Mouse (Mus musculus) liver, embryonic 15.5 days (tissue): ENCODE data around the gene Txnrd1. TPM values are rescaled to one million over a fixed set of nuclear protein-coding genes. Genes with fewer than 3 reads are reported as not detected.
A peak's percentile ranks its signal among the peaks of the same experiment; 100 is the strongest.

Experiments used
- ATAC-seq: fragments of 200-750 bp; cut with Nextera tagmentation; 2 replicates; pipeline ENCODE4 v1.8.0; 2017; ENCODE audit warnings: moderate number of reproducible peaks, mild to moderate bottlenecking, moderate library complexity; ENCODE audit not compliant: insufficient read depth
- H3K27ac ChIP-seq: fragments of 300-500 bp; sonication (generic); replicated peaks from 2 replicates; pipeline ENCODE4 v1.5.1; 2015; ENCODE audit warnings: mild to moderate bottlenecking, inconsistent platforms
- H3K27me3 ChIP-seq: fragments of 300-500 bp; sonication (generic); 2 replicates; pipeline ENCODE4 v1.6.1; 2015; ENCODE audit warnings: mild to moderate bottlenecking, inconsistent platforms
- H3K36me3 ChIP-seq: fragments of 300-500 bp; sonication (generic); replicated peaks from 2 replicates; pipeline ENCODE4 v1.6.1; 2015; ENCODE audit warnings: moderate library complexity, mild to moderate bottlenecking, inconsistent platforms
- H3K4me1 ChIP-seq: fragments of 300-500 bp; sonication (generic); replicated peaks from 2 replicates; pipeline ENCODE4 v1.6.1; 2015; ENCODE audit warnings: inconsistent platforms
- H3K4me2 ChIP-seq: fragments of 300-500 bp; sonication (generic); 2 replicates; pipeline ENCODE4 v1.6.1; 2015; ENCODE audit warnings: moderate library complexity, mild to moderate bottlenecking, inconsistent platforms
- H3K4me3 ChIP-seq: fragments of 300-500 bp; sonication (generic); replicated peaks from 2 replicates; pipeline ENCODE4 v1.5.1; 2015; ENCODE audit warnings: mild to moderate bottlenecking, inconsistent platforms
- H3K9ac ChIP-seq: fragments of 300-500 bp; sonication (generic); 2 replicates; pipeline ENCODE4 v1.6.1; 2015; ENCODE audit warnings: moderate library complexity, mild to moderate bottlenecking, inconsistent platforms
- H3K9me3 ChIP-seq: fragments of 300-500 bp; sonication (generic); replicated peaks from 2 replicates; pipeline ENCODE4 v1.6.1; 2016; ENCODE audit warnings: inconsistent platforms
- WGBS: fragments of 180-500 bp; shearing (Covaris S2); methylation state at CpG from one replicate; pipeline ENCODE4 v1.1.7; 2015; ENCODE audit warnings: mixed read lengths; ENCODE audit not compliant: insufficient replicate concordance; 5-methylcytosine and 5-hydroxymethylcytosine counted together
- polyA plus RNA-seq: library from polyadenylated mRNA; unstranded; fragments of >200 nt; fragmentation: Nextera tagmentation; extraction: Ambion mirVana; gene quantifications from 2 replicates; pipeline ENCODE4 v1.2.1, GENCODE M21; 2015

Txnrd1 gene
- polyA plus RNA-seq, 1 experiment from 2014 or later: 48.0 TPM

DNA sequence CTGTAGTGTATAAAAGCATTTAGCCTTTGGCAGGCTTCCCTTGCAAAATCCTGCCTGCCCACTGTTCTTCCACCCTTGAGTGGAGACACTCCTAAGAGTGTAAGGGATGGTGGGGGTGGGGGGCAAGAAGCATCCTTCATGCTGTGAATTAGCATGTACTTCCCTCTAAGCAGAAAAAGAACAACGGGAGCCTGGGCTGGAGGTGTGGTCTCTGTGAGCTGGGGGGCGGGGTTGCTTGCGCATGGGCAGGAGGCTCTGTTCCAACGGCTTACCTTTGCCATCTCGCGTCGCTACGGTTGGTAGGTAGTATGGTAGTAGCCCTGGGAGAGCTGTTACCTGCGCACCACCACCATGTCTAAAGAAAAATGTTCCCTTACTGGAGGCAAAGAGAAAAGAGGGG is 32.6 kb downstream of the Txnrd1 start, which contains the start of gene Eid3:
TSS of gene Eid3 (plus strand) at position 271 of the 400 bp plus-strand sequence.
- Histone ChIP-seq H3K36me3 (peaks cover 69% of the 10 kb centered on the region), H3K9ac (no peak within 1 kb of the TSS), H3K4me2 (no peak within 1 kb of the TSS), H3K9me3 (no peaks in the 10 kb centered on the region), H3K27me3 (no peaks in the 10 kb centered on the region), H3K4me3 (no peak within 1 kb of the TSS), H3K27ac (no peak within 1 kb of the TSS), H3K4me1 (peaks cover 56% of the 10 kb centered on the region)
- ATAC-seq: no peak
- WGBS: 73% methylated on average over 9 of the region's 9 CpGs

GRCm38 (mm10) chr10:82866832-82867231 is 33.1 kb downstream of the Txnrd1 start:
- Histone ChIP-seq H3K4me1 (peaks cover 51% of the 10 kb centered on the region), H3K27ac (no peak overlapping the region), H3K4me2 (no peak overlapping the region), H3K4me3 (no peak overlapping the region), H3K27me3 (no peaks in the 10 kb centered on the region), H3K9ac (no peak overlapping the region), H3K9me3 (no peaks in the 10 kb centered on the region), H3K36me3 (peaks cover 70% of the 10 kb centered on the region)
- ATAC-seq: no peak
- WGBS: 81% methylated on average over 18 of the region's 18 CpGs

- H3K9me3 ChIP-seq: no peaks in the 10 kb centered on the region
- no peak overlapping the region for H3K9ac ChIP-seq
- H3K4me2 ChIP-seq: no peak overlapping the region
- WGBS: 55% methylated on average over 6 of the region's 6 CpGs
- no peak overlapping the region for H3K4me3 ChIP-seq
- no peaks in the 10 kb centered on the region for H3K27me3 ChIP-seq
- ATAC-seq: no peak; the same call in 1 of the 2 replicates
- peaks cover 47% of the 10 kb centered on the region for H3K4me1 ChIP-seq
- H3K27ac ChIP-seq: peak overlapping the region; percentile 33; the same call in 1 of the 2 replicates
- H3K36me3 ChIP-seq: peaks cover 64% of the 10 kb centered on the region
These were observed 34.8 kb downstream of the Txnrd1 start for GRCm38 (mm10) chr10:82868418-82869086.

DNA sequence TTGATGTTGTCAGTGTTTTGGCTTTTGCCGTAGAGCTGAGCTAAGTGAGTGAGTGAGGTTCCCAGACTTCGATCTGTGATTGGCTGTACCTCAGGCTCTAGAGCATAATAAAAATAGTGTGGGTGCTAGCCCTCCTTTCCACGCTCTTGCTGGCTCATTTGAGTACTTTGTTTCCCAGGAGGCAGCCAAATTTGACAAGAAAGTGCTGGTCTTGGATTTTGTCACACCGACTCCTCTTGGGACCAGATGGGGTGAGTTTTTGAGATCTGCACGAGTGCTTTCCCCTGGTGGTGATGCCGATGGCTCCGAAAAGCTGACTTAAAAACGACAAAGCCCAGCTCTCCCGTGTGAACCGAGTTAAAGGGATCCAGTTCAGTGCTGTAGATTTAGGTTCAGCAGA is 41.7 kb downstream of the Txnrd1 start:
- no peak for ATAC-seq
- Histone ChIP-seq H3K4me2 (no peak overlapping the region), H3K9ac (no peak overlapping the region), H3K27me3 (no peaks in the 10 kb centered on the region), H3K4me1 (peaks cover 15% of the 10 kb centered on the region), H3K27ac (no peak overlapping the region), H3K4me3 (no peak overlapping the region), H3K9me3 (no peaks in the 10 kb centered on the region), H3K36me3 (peaks cover 84% of the 10 kb centered on the region)
- 85% methylated on average over 10 of the region's 10 CpGs for WGBS

DNA sequence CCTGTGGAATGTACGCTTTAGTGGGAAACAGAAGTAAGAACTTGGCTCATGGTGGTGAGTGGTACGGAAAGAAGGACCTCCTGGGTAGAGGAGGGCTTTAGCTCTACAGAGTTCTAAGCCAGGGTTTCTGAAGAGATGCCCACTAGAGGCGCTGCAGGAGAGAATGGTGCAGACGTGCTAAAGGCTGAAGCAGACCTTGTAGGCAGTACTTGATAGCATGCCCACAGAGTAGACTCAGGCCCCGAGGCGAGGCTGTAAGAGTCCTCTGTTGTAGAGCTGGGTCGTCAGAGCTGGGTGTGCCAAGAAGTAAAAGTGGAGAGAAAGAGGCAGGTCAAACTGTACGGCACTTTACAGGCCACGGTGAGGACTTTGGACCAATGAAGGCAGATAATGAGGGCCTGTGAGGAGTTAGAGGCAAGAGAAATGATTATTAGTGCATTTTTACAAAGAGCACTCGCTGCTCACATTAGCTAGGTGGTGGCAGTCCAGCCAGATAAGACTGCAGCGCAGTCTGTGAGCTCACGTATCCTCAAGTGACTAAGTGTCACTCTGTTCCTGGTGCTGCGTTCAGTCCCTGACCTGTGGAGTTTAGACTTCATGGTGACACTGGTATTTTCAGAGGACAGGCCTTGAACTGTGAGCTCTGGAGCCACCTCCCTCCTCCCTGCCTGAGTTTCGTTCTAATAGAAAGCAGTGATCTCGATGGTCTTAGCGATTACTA is 42.5 kb downstream of the Txnrd1 start:
- peak; percentile 54 for ATAC-seq
- Histone ChIP-seq H3K9me3 (no peaks in the 10 kb centered on the region), H3K4me3 (no peak overlapping the region), H3K4me1 (peaks cover 15% of the 10 kb centered on the region), H3K27me3 (no peaks in the 10 kb centered on the region), H3K4me2 (no peak overlapping the region), H3K27ac (no peak overlapping the region), H3K9ac (no peak overlapping the region), H3K36me3 (peaks cover 84% of the 10 kb centered on the region)
- WGBS: 77% methylated on average over 16 of the region's 16 CpGs

DNA sequence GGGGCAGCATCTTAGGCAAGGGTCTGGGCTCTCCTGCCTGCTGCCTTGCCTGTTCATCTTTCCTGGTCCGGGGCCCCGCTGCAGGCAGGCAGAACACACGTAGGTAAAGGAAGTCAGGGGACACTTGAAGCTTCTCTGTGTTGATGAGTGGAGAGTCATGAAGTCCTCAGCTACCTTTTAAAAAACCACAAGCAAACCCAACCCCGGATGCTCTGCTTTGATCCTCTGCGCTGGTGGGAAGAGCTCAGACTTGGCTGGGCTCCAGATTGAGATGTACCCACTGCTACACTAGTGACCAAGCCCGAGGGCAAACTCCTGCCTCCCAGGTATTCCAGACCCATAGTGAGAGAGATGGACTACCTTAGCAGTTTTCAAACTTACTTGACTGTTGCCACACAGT is 53.6 kb downstream of the Txnrd1 start:
- Histone ChIP-seq H3K9ac (no peak overlapping the region), H3K4me3 (no peak overlapping the region), H3K27ac (no peak overlapping the region), H3K4me2 (no peak overlapping the region), H3K4me1 (peaks cover 26% of the 10 kb centered on the region), H3K9me3 (no peaks in the 10 kb centered on the region), H3K27me3 (no peaks in the 10 kb centered on the region), H3K36me3 (peaks cover 95% of the 10 kb centered on the region)
- WGBS: 77% methylated on average over 6 of the region's 6 CpGs
- ATAC-seq: no peak

DNA sequence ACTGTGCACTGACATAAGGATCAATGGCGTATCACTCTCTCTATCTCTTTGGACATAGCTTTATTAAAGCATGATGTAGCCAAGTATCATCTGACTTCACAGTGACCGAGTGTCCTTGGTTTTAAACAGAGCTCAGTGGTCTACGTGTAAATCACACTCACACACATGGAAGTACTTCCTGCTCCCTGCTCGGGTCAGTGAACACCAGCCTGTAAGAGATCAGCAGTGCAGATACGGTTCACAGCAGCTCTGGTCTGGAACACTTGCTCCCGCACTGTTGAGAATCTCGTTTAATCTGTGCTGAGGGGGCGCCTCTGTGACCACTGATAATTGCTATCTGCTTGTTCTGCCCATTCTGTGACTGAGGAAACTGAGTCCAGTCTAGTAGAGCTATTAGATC is 54.8 kb downstream of the Txnrd1 start:
- 54% methylated on average over 8 of the region's 8 CpGs for WGBS
- Histone ChIP-seq H3K4me2 (no peak overlapping the region), H3K4me1 (peaks cover 36% of the 10 kb centered on the region), H3K27ac (no peak overlapping the region), H3K36me3 (peaks cover 95% of the 10 kb centered on the region), H3K9ac (no peak overlapping the region), H3K27me3 (no peaks in the 10 kb centered on the region), H3K4me3 (no peak overlapping the region), H3K9me3 (no peaks in the 10 kb centered on the region)
- no peak for ATAC-seq

GRCm38 (mm10) chr10:82889447-82889973 is 55.8 kb downstream of the Txnrd1 start:
- peak overlapping the region; percentile 39 for H3K27ac ChIP-seq
- H3K4me1 ChIP-seq: peaks cover 38% of the 10 kb centered on the region
- H3K9me3 ChIP-seq: no peaks in the 10 kb centered on the region
- peaks cover 95% of the 10 kb centered on the region for H3K36me3 ChIP-seq
- no peak overlapping the region for H3K4me2 ChIP-seq
- ATAC-seq: peak; percentile 63
- H3K27me3 ChIP-seq: no peaks in the 10 kb centered on the region
- 54% methylated on average over 9 of the region's 9 CpGs for WGBS
- no peak overlapping the region for H3K9ac ChIP-seq
- H3K4me3 ChIP-seq: no peak overlapping the region

DNA sequence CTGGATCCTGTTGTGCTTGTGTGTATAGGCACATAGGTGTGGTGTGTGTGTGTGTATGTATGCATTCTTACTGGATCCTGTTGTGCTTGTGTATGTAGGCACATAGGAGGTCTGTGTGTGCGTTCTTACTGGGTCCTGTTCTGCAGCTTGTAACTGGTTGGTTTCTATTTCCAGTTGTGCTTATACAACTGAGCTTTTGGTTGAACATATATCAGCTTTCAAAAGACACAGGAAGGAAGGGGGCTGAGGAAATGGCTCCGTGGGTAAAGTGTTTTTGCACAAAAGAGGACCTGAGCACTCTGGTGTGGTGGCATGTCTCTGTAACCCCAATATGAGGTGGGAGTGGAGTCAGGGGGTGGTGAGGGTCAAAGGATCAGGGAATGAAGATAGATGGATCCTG is 57.2 kb downstream of the Txnrd1 start:
- Histone ChIP-seq H3K4me1 (peaks cover 38% of the 10 kb centered on the region), H3K9ac (no peak overlapping the region), H3K4me3 (no peak overlapping the region), H3K9me3 (no peaks in the 10 kb centered on the region), H3K27me3 (no peaks in the 10 kb centered on the region), H3K4me2 (no peak overlapping the region), H3K36me3 (peaks cover 95% of the 10 kb centered on the region), H3K27ac (no peak overlapping the region)
- 45% methylated on average over 2 of the region's 2 CpGs for WGBS
- ATAC-seq: no peak

- peak; percentile 42; the same call in 1 of the 2 replicates for ATAC-seq
- Histone ChIP-seq H3K9ac (no peak overlapping the region), H3K4me3 (no peak overlapping the region), H3K4me1 (peaks cover 38% of the 10 kb centered on the region), H3K36me3 (peaks cover 95% of the 10 kb centered on the region), H3K4me2 (no peak overlapping the region), H3K9me3 (no peaks in the 10 kb centered on the region), H3K27ac (0 out of 2 replicates have a peak overlapping the region, but pooled peaks have one; percentile 10), H3K27me3 (no peaks in the 10 kb centered on the region)
- 62% methylated on average over 7 of the region's 7 CpGs for WGBS
These were observed 57.7 kb downstream of the Txnrd1 start for GRCm38 (mm10) chr10:82891427-82891826.

GRCm38 (mm10) chr10:82892442-82893055 is 58.8 kb downstream of the Txnrd1 start:
- peaks cover 38% of the 10 kb centered on the region for H3K4me1 ChIP-seq
- H3K27me3 ChIP-seq: no peaks in the 10 kb centered on the region
- 73% methylated on average over 9 of the region's 9 CpGs for WGBS
- no peak overlapping the region for H3K9ac ChIP-seq
- no peak overlapping the region for H3K4me3 ChIP-seq
- no peak overlapping the region for H3K27ac ChIP-seq
- ATAC-seq: no peak
- no peak overlapping the region for H3K4me2 ChIP-seq
- H3K36me3 ChIP-seq: peaks cover 95% of the 10 kb centered on the region
- H3K9me3 ChIP-seq: no peaks in the 10 kb centered on the region
